Mouse (Mus musculus): ENCODE results near the gene Npc1l1. TPM values are rescaled to one million over a fixed set of nuclear protein-coding genes. Genes with fewer than 3 reads are reported as not detected.
A peak's percentile ranks its signal among the peaks of the same experiment; 100 is the strongest.

The Npc1l1 gene
- polyA plus RNA-seq, 1 experiment from 2014 or later, result not detected

- Histone ChIP-seq H3K4me2 (ENCODE audit: low read length) (no peak overlapping the region), H3K9ac (ENCODE audit: low read depth, low read length) (no peak overlapping the region), H3K36me3 (ENCODE audit: control insufficient read depth, insufficient read depth, low read length) (no peaks in the 10 kb centered on the region), H3K4me3 (ENCODE audit: low read length) (no peak overlapping the region), H3K4me1 (ENCODE audit: control insufficient read depth, insufficient read depth, low read depth, low read length) (peaks cover 18% of the 10 kb centered on the region), H3K27ac (ENCODE audit: low read depth, low read length) (no peak overlapping the region), H3K27me3 (replicated peaks; ENCODE audit: control insufficient read depth, insufficient read depth, low read length) (no peaks in the 10 kb centered on the region), H3K9me3 (ENCODE audit: control insufficient read depth, low read length) (no peaks in the 10 kb centered on the region)
- no peak for ATAC-seq
- 95% methylated on average over 8 of the region's 8 CpGs for WGBS
These were observed 33.2 kb downstream of the Npc1l1 start for GRCm38 (mm10) chr11:6196780-6197179.

GRCm38 (mm10) chr11:6187878-6188277 lies 42.1 kb downstream of the Npc1l1 start:
- Histone ChIP-seq H3K4me1 (ENCODE audit: control insufficient read depth, insufficient read depth, low read depth, low read length) (peaks cover 17% of the 10 kb centered on the region), H3K4me2 (ENCODE audit: low read length) (no peak overlapping the region), H3K9me3 (ENCODE audit: control insufficient read depth, low read length) (no peaks in the 10 kb centered on the region), H3K27ac (ENCODE audit: low read depth, low read length) (no peak overlapping the region), H3K4me3 (ENCODE audit: low read length) (no peak overlapping the region), H3K36me3 (ENCODE audit: control insufficient read depth, insufficient read depth, low read length) (no peaks in the 10 kb centered on the region), H3K27me3 (replicated peaks; ENCODE audit: control insufficient read depth, insufficient read depth, low read length) (no peaks in the 10 kb centered on the region), H3K9ac (ENCODE audit: low read depth, low read length) (0 out of 2 replicates have a peak overlapping the region, but pooled peaks have one; percentile 13)
- ATAC-seq, result peak; percentile 72
- 11% methylated on average over 2 of the region's 2 CpGs for WGBS

- WGBS, result 84% methylated on average over 3 of the region's 3 CpGs
- Histone ChIP-seq H3K9ac (ENCODE audit: low read depth, low read length) (no peak overlapping the region), H3K27me3 (replicated peaks; ENCODE audit: control insufficient read depth, insufficient read depth, low read length) (no peaks in the 10 kb centered on the region), H3K4me2 (ENCODE audit: low read length) (no peak overlapping the region), H3K4me1 (ENCODE audit: control insufficient read depth, insufficient read depth, low read depth, low read length) (peaks cover 18% of the 10 kb centered on the region), H3K36me3 (ENCODE audit: control insufficient read depth, insufficient read depth, low read length) (no peaks in the 10 kb centered on the region), H3K4me3 (ENCODE audit: low read length) (no peak overlapping the region), H3K9me3 (ENCODE audit: control insufficient read depth, low read length) (no peaks in the 10 kb centered on the region), H3K27ac (ENCODE audit: low read depth, low read length) (no peak overlapping the region)
- peak; percentile 35 for ATAC-seq
These were observed 42.5 kb downstream of the Npc1l1 start for GRCm38 (mm10) chr11:6187399-6187798.

- no peak overlapping the region for H3K9ac ChIP-seq (ENCODE audit: low read depth, low read length)
- no peak overlapping the region for H3K4me2 ChIP-seq (ENCODE audit: low read length)
- no peaks in the 10 kb centered on the region for H3K27me3 ChIP-seq (replicated peaks; ENCODE audit: control insufficient read depth, insufficient read depth, low read length)
- peaks cover 20% of the 10 kb centered on the region for H3K4me1 ChIP-seq (ENCODE audit: control insufficient read depth, insufficient read depth, low read depth, low read length)
- H3K9me3 ChIP-seq (ENCODE audit: control insufficient read depth, low read length), result no peaks in the 10 kb centered on the region
- ATAC-seq, result no peak
- no peak overlapping the region for H3K27ac ChIP-seq (ENCODE audit: low read depth, low read length)
- WGBS, result 50% methylated on average over 11 of the region's 11 CpGs
- no peak overlapping the region for H3K4me3 ChIP-seq (ENCODE audit: low read length)
- H3K36me3 ChIP-seq (ENCODE audit: control insufficient read depth, insufficient read depth, low read length), result no peaks in the 10 kb centered on the region
These were observed 45.6 kb downstream of the Npc1l1 start for GRCm38 (mm10) chr11:6184202-6184935.

GRCm38 (mm10) chr11:6183246-6183645 lies 46.7 kb downstream of the Npc1l1 start:
- Histone ChIP-seq H3K36me3 (ENCODE audit: control insufficient read depth, insufficient read depth, low read length) (no peaks in the 10 kb centered on the region), H3K27ac (ENCODE audit: low read depth, low read length) (no peak overlapping the region)

GRCm38 (mm10) chr11:6180811-6181399 lies 49.0 kb downstream of the Npc1l1 start:
- no peak overlapping the region for H3K9ac ChIP-seq (ENCODE audit: low read depth, low read length)
- peaks cover 27% of the 10 kb centered on the region for H3K4me1 ChIP-seq (ENCODE audit: control insufficient read depth, insufficient read depth, low read depth, low read length)
- H3K4me2 ChIP-seq (ENCODE audit: low read length), result no peak overlapping the region
- H3K36me3 ChIP-seq (ENCODE audit: control insufficient read depth, insufficient read depth, low read length), result no peaks in the 10 kb centered on the region
- no peak for ATAC-seq
- 52% methylated on average over 6 of the region's 6 CpGs for WGBS
- no peak overlapping the region for H3K4me3 ChIP-seq (ENCODE audit: low read length)
- H3K27me3 ChIP-seq (replicated peaks; ENCODE audit: control insufficient read depth, insufficient read depth, low read length), result no peaks in the 10 kb centered on the region
- no peak overlapping the region for H3K27ac ChIP-seq (ENCODE audit: low read depth, low read length)
- H3K9me3 ChIP-seq (ENCODE audit: control insufficient read depth, low read length), result no peaks in the 10 kb centered on the region

More at GRCm38 (mm10) chr11:6183246-6183645, 46.7 kb downstream of the Npc1l1 start:
- Histone ChIP-seq H3K27me3 (replicated peaks; ENCODE audit: control insufficient read depth, insufficient read depth, low read length) (no peaks in the 10 kb centered on the region), H3K4me3 (ENCODE audit: low read length) (no peak overlapping the region), H3K9me3 (ENCODE audit: control insufficient read depth, low read length) (no peaks in the 10 kb centered on the region), H3K4me2 (ENCODE audit: low read length) (no peak overlapping the region), H3K4me1 (ENCODE audit: control insufficient read depth, insufficient read depth, low read depth, low read length) (peaks cover 29% of the 10 kb centered on the region), H3K9ac (ENCODE audit: low read depth, low read length) (no peak overlapping the region)
- 53% methylated on average over 2 of the region's 2 CpGs for WGBS
- no peak for ATAC-seq

- no peak overlapping the region for H3K27ac ChIP-seq (ENCODE audit: low read depth, low read length)
These were observed 50.7 kb downstream of the Npc1l1 start for GRCm38 (mm10) chr11:6179194-6179593.

GRCm38 (mm10) chr11:6178673-6179166 lies 51.2 kb downstream of the Npc1l1 start:
- H3K4me2 ChIP-seq (ENCODE audit: low read length), result no peak overlapping the region
- no peak overlapping the region for H3K27ac ChIP-seq (ENCODE audit: low read depth, low read length)
- H3K9ac ChIP-seq (ENCODE audit: low read depth, low read length), result no peak overlapping the region
- peaks cover 19% of the 10 kb centered on the region for H3K4me1 ChIP-seq (ENCODE audit: control insufficient read depth, insufficient read depth, low read depth, low read length)
- H3K36me3 ChIP-seq (ENCODE audit: control insufficient read depth, insufficient read depth, low read length), result no peaks in the 10 kb centered on the region
- H3K27me3 ChIP-seq (replicated peaks; ENCODE audit: control insufficient read depth, insufficient read depth, low read length), result no peaks in the 10 kb centered on the region
- WGBS, result 25% methylated on average over 2 of the region's 2 CpGs
- no peak overlapping the region for H3K4me3 ChIP-seq (ENCODE audit: low read length)
- H3K9me3 ChIP-seq (ENCODE audit: control insufficient read depth, low read length), result no peaks in the 10 kb centered on the region
- peak; percentile 38; the same call in 1 of the 2 replicates for ATAC-seq

More at GRCm38 (mm10) chr11:6179194-6179593, 50.7 kb downstream of the Npc1l1 start:
- Histone ChIP-seq H3K4me1 (ENCODE audit: control insufficient read depth, insufficient read depth, low read depth, low read length) (peaks cover 23% of the 10 kb centered on the region), H3K36me3 (ENCODE audit: control insufficient read depth, insufficient read depth, low read length) (no peaks in the 10 kb centered on the region), H3K9ac (ENCODE audit: low read depth, low read length) (no peak overlapping the region), H3K9me3 (ENCODE audit: control insufficient read depth, low read length) (no peaks in the 10 kb centered on the region), H3K27me3 (replicated peaks; ENCODE audit: control insufficient read depth, insufficient read depth, low read length) (no peaks in the 10 kb centered on the region), H3K4me2 (ENCODE audit: low read length) (no peak overlapping the region), H3K4me3 (ENCODE audit: low read length) (no peak overlapping the region)
- WGBS, result 18% methylated on average over 8 of the region's 8 CpGs
- ATAC-seq, result no peak

GRCm38 (mm10) chr11:6177781-6178420 lies 52.0 kb downstream of the Npc1l1 start:
- Histone ChIP-seq H3K4me3 (ENCODE audit: low read length) (no peak overlapping the region), H3K9me3 (ENCODE audit: control insufficient read depth, low read length) (no peaks in the 10 kb centered on the region), H3K27me3 (replicated peaks; ENCODE audit: control insufficient read depth, insufficient read depth, low read length) (no peaks in the 10 kb centered on the region), H3K27ac (ENCODE audit: low read depth, low read length) (no peak overlapping the region), H3K36me3 (ENCODE audit: control insufficient read depth, insufficient read depth, low read length) (no peaks in the 10 kb centered on the region), H3K4me1 (ENCODE audit: control insufficient read depth, insufficient read depth, low read depth, low read length) (peaks cover 16% of the 10 kb centered on the region), H3K4me2 (ENCODE audit: low read length) (no peak overlapping the region), H3K9ac (ENCODE audit: low read depth, low read length) (no peak overlapping the region)
- WGBS, result 47% methylated on average over 8 of the region's 8 CpGs
- no peak for ATAC-seq

Measured in hindbrain, embryonic 16.5 days (tissue).